ENCODE assay signal across 30 mouse cellular contexts in genomic region chr10:127033301-127033741, GRCm38 (mm10). TPM values are rescaled to one million over a fixed set of nuclear protein-coding genes. Genes with fewer than 3 reads are reported as not detected.
DNase-seq lines count a peak whose midpoint lies in the region; ATAC-seq and TF ChIP-seq lines count a peak whose summit lies in the region.
"Had no signal": no experiment of that assay in that cellular context is flagged by ENCODE, and none has a peak within 500 bp of the region (broad histone marks: within the 10 kb centered on the region; RNA-seq: fewer than 3 reads in every experiment).

No protein-coding gene starts in this region.

- TF ChIP-seq CTCF in forebrain, postnatal 0 days (IDR thresholded peaks at IDR 0.05; ENCODE audit: low read depth): no peak

- peaks cover 7% of the 10 kb centered on the region; the same call in 1 of the 2 replicates for H3K4me1 ChIP-seq in kidney, embryonic 14.5 days (ENCODE audit: control insufficient read depth, insufficient read depth, low read length)
- no peaks in the 10 kb centered on the region for H3K4me1 ChIP-seq in forebrain, postnatal 0 days (ENCODE audit: insufficient read depth)

- no peak for ATAC-seq in kidney, embryonic 14.5 days (ENCODE audit: low FRiP score, low TSS enrichment)
- no peak for ATAC-seq in inflammation-experienced regulatory T-cells, adult 6 months
- no peak for ATAC-seq in forebrain, postnatal 0 days
- ATAC-seq: forebrain, embryonic 13.5 days; liver, embryonic 12.5 days; liver, postnatal 0 days; Patski had no signal

- H3K27me3 ChIP-seq in kidney, embryonic 14.5 days (ENCODE audit: control insufficient read depth, insufficient read depth, low read length): no peaks in the 10 kb centered on the region
- no peaks in the 10 kb centered on the region for H3K27me3 ChIP-seq in forebrain, postnatal 0 days (ENCODE audit: insufficient read depth, low read length)
- H3K27me3 ChIP-seq: CH12.LX; forebrain, embryonic 13.5 days; neural tube, embryonic 13.5 days; Patski had no signal

- no peak overlapping the region for H3K27ac ChIP-seq in kidney, embryonic 14.5 days (ENCODE audit: low read depth, low read length)
- no peak overlapping the region for H3K27ac ChIP-seq in forebrain, postnatal 0 days (ENCODE audit: low read depth, low read length)
- H3K27ac ChIP-seq: forebrain, embryonic 13.5 days; heart, adult 2 months; hindbrain, embryonic 14.5 days; limb, embryonic 12.5 days; liver, embryonic 12.5 days; midbrain, embryonic 12.5 days; neural tube, embryonic 13.5 days had no signal

- no peak overlapping the region for H3K9ac ChIP-seq in kidney, embryonic 14.5 days (ENCODE audit: low read depth, low read length)
- no peak overlapping the region for H3K9ac ChIP-seq in forebrain, postnatal 0 days
- H3K9ac ChIP-seq: forebrain, embryonic 13.5 days; heart, embryonic 12.5 days; hindbrain, embryonic 14.5 days; limb, embryonic 12.5 days; liver, embryonic 12.5 days; liver, postnatal 0 days; midbrain, embryonic 12.5 days; neural tube, embryonic 13.5 days had no signal

- no peak overlapping the region for H3K4me3 ChIP-seq in kidney, embryonic 14.5 days (ENCODE audit: low read length)
- H3K4me3 ChIP-seq in forebrain, postnatal 0 days (ENCODE audit: low read depth, low read length): no peak overlapping the region
- H3K4me3 ChIP-seq: forebrain, embryonic 13.5 days; heart, adult 2 months; heart, embryonic 12.5 days; limb, embryonic 12.5 days; liver, embryonic 12.5 days; midbrain, embryonic 12.5 days; neural tube, embryonic 13.5 days had no signal

- H3K36me3 ChIP-seq in kidney, embryonic 14.5 days (ENCODE audit: control insufficient read depth, insufficient read depth, low read length): peaks cover 12% of the 10 kb centered on the region; the same call in 1 of the 2 replicates
- peaks cover 4% of the 10 kb centered on the region for H3K36me3 ChIP-seq in forebrain, postnatal 0 days (ENCODE audit: insufficient read depth)

- peak; percentile 88 for DNase-seq in kidney, adult 11 months
- peak; percentile 90 for DNase-seq in kidney, adult 9 months
- peak; percentile 74 for DNase-seq in kidney, postnatal 14 days
- no peak for DNase-seq in frontal cortex, postnatal 36 days (ENCODE audit: low spot score in 2 of 2)
- no peak for DNase-seq in forebrain, postnatal 0 days
- DNase-seq: adrenal gland, postnatal 10 days; cerebellum, adult 8-10 months; cerebellum, postnatal 25 days; gastrocnemius, postnatal 36 days; heart, adult 2 months; layer of hippocampus, postnatal 36 days; liver, postnatal 0 days; lung, postnatal 36 days; thymus, adult 2 months; thymus, postnatal 4 days had no signal

- no peak overlapping the region for H3K4me2 ChIP-seq in kidney, embryonic 14.5 days (replicated peaks; ENCODE audit: low read depth, low read length)
- no peak overlapping the region for H3K4me2 ChIP-seq in forebrain, postnatal 0 days (ENCODE audit: low read depth)
- H3K4me2 ChIP-seq: forebrain, embryonic 13.5 days; heart, embryonic 12.5 days; hindbrain, embryonic 14.5 days; limb, embryonic 12.5 days; liver, embryonic 12.5 days; midbrain, embryonic 12.5 days; neural tube, embryonic 13.5 days had no signal

- WGBS in kidney, embryonic 14.5 days: 88% methylated on average over 8 of the region's 8 CpGs
- 90% methylated on average over 8 of the region's 8 CpGs for WGBS in forebrain, postnatal 0 days

- H3K9me3 ChIP-seq in kidney, embryonic 14.5 days (ENCODE audit: control insufficient read depth, low read length): no peaks in the 10 kb centered on the region
- H3K9me3 ChIP-seq in forebrain, postnatal 0 days (ENCODE audit: low read length): no peaks in the 10 kb centered on the region
- H3K9me3 ChIP-seq: forebrain, embryonic 13.5 days; G1E; heart, embryonic 12.5 days; limb, embryonic 12.5 days; liver, embryonic 12.5 days; midbrain, embryonic 12.5 days; neural tube, embryonic 13.5 days had no signal

RNA-seq across cellular contexts. Expression of gene Tsfm, which starts 2.7 kb away (rescaled TPM):
- polyA plus RNA-seq in kidney, embryonic 14.5 days (2014; fragmentation: Nextera tagmentation; extraction: Ambion mirVana): 90.5 and 98.2 TPM in 2 replicates
- 10 to 100 TPM; 40.0 to 50.0 (median 48.3) TPM for polyA plus RNA-seq in inflammation-experienced regulatory T-cells, adult 6 months (2017; shearing (Covaris generic))
- total RNA-seq in forebrain, postnatal 0 days (2014; rRNA removed): 39.2 and 55.6 TPM in 2 replicates
- 45.8 and 52.1 TPM in 2 replicates for polyA plus RNA-seq in forebrain, postnatal 0 days (2015; fragmentation: Nextera tagmentation; extraction: Ambion mirVana)

RNA-seq across cellular contexts. Expression of gene Mettl1, which starts 7.9 kb away (rescaled TPM):
- 69.5 and 78.1 TPM in 2 replicates for polyA plus RNA-seq in kidney, embryonic 14.5 days (2014; fragmentation: Nextera tagmentation; extraction: Ambion mirVana)
- polyA plus RNA-seq in inflammation-experienced regulatory T-cells, adult 6 months (2017; shearing (Covaris generic)): 10 to 100 TPM; 10.8 to 37.6 (median 28.4) TPM
- total RNA-seq in forebrain, postnatal 0 days (2014; rRNA removed): 9.2 and 10.9 TPM in 2 replicates
- polyA plus RNA-seq in forebrain, postnatal 0 days (2015; fragmentation: Nextera tagmentation; extraction: Ambion mirVana): 16.1 and 21.0 TPM in 2 replicates

RNA-seq across cellular contexts. Expression of gene Eef1akmt3, which starts 8.0 kb away (rescaled TPM):
- polyA plus RNA-seq in kidney, embryonic 14.5 days (2014; fragmentation: Nextera tagmentation; extraction: Ambion mirVana): 0.39 and 0.89 TPM in 2 replicates
- polyA plus RNA-seq in inflammation-experienced regulatory T-cells, adult 6 months (2017; shearing (Covaris generic)): under 1 TPM in 1 of 3 experiments, not detected in 2; 0.46 TPM
- 0.14 TPM in 1 of 2 replicates, not detected in the other for total RNA-seq in forebrain, postnatal 0 days (2014; rRNA removed)
- polyA plus RNA-seq in forebrain, postnatal 0 days (2015; fragmentation: Nextera tagmentation; extraction: Ambion mirVana): 0.08 and 0.15 TPM in 2 replicates
- total RNA-seq: heart, adult 2 months; hematopoietic stem cell, adult 5-6 weeks; megakaryocyte, adult 5-6 weeks had no signal

RNA-seq across cellular contexts. Expression of gene Cyp27b1, which starts 14.7 kb away (rescaled TPM):
- polyA plus RNA-seq in kidney, embryonic 14.5 days (2014; fragmentation: Nextera tagmentation; extraction: Ambion mirVana): 0.36 and 0.41 TPM in 2 replicates
- not detected for polyA plus RNA-seq in inflammation-experienced regulatory T-cells, adult 6 months (2017; shearing (Covaris generic))
- total RNA-seq in forebrain, postnatal 0 days (2014; rRNA removed): 0.08 and 0.33 TPM in 2 replicates
- 0.11 TPM in 2 replicates for polyA plus RNA-seq in forebrain, postnatal 0 days (2015; fragmentation: Nextera tagmentation; extraction: Ambion mirVana)
- total RNA-seq: hematopoietic stem cell, adult 5-6 weeks; megakaryocyte, adult 5-6 weeks had no signal
- polyA plus RNA-seq: embryonic facial prominence, embryonic 11.5 days; hindbrain, embryonic 14.5 days; liver, postnatal 0 days had no signal

RNA-seq across cellular contexts. Expression of gene March9, which starts 26.7 kb away (rescaled TPM):
- 1.5 and 2.6 TPM in 2 replicates for polyA plus RNA-seq in kidney, embryonic 14.5 days (2014; fragmentation: Nextera tagmentation; extraction: Ambion mirVana)
- under 1 TPM; 0.35 to 0.84 (median 0.72) TPM for polyA plus RNA-seq in inflammation-experienced regulatory T-cells, adult 6 months (2017; shearing (Covaris generic))
- 70.7 and 75.8 TPM in 2 replicates for total RNA-seq in forebrain, postnatal 0 days (2014; rRNA removed)
- polyA plus RNA-seq in forebrain, postnatal 0 days (2015; fragmentation: Nextera tagmentation; extraction: Ambion mirVana): 7.9 and 8.1 TPM in 2 replicates

Comparison
In these comparisons a context has a peak if more than half of its experiments do, and no peak if none do; other contexts are left out.
1. DNase-seq: peak in kidney, adult 11 months (single experiment), kidney, adult 9 months (single experiment) and kidney, postnatal 14 days (single experiment); none in frontal cortex, postnatal 36 days (0 of 2) and forebrain, postnatal 0 days (single experiment).